Mouse (Mus musculus) cerebellum, adult (tissue): Measurements from ENCODE around the gene Zfp61.
A peak's percentile ranks its signal among the peaks of the same experiment; 100 is the strongest.

Source experiments
- ATAC-seq: cut with Nextera tagmentation; 2 replicates; pipeline ENCODE4 v1.9.2; 2017; ENCODE audit warnings: mild to moderate bottlenecking, moderate library complexity, mixed read lengths; ENCODE audit not compliant: insufficient number of reproducible peaks, low FRiP score, low TSS enrichment

Gene Zfp61

GRCm38 (mm10) chr7:24268176-24269155, 32.6 kb downstream of the Zfp61 start:
- ATAC-seq, result no peak

GRCm38 (mm10) chr7:24260000-24260312, 41.1 kb downstream of the Zfp61 start:
- no peak for ATAC-seq

- ATAC-seq, result no peak
Observed at GRCm38 (mm10) chr7:24259306-24259999, 41.6 kb downstream of the Zfp61 start.

GRCm38 (mm10) chr7:24254633-24255474, 46.2 kb downstream of the Zfp61 start, which contains the start of gene Zfp108:
Gene Zfp108, plus strand, starts transcription at chr7:24254794.
- peak; percentile 98 for ATAC-seq

- ATAC-seq, result no peak
Observed at GRCm38 (mm10) chr7:24253779-24254615, 47.0 kb downstream of the Zfp61 start.
